Mouse (Mus musculus) bone marrow, adult 2 months (tissue): ENCODE results near the gene Mipep. TPM values are rescaled to one million over a fixed set of nuclear protein-coding genes. Genes with fewer than 3 reads are reported as not detected.

ENCODE experiments used
- H3K27ac ChIP-seq: fragments of 200-500 bp; 2 replicates; pipeline ENCODE4 v1.5.1; 2012; ENCODE audit warnings: low read depth, mild to moderate bottlenecking, control low read depth, inconsistent platforms, low read length; ENCODE audit not compliant: control insufficient read depth, poor library complexity, insufficient read depth
- H3K4me1 ChIP-seq: fragments of 200-500 bp; 2 replicates; pipeline ENCODE4 v1.6.1; 2011; ENCODE audit warnings: low read length; ENCODE audit not compliant: control insufficient read depth, insufficient read depth
- H3K4me3 ChIP-seq: fragments of 200-500 bp; replicated peaks from 2 replicates; pipeline ENCODE3; 2011; ENCODE audit warnings: mild to moderate bottlenecking, low read depth, low read length, control low read depth; ENCODE audit not compliant: control insufficient read depth
- CTCF ChIP-seq: fragments of 200-500 bp; IDR thresholded peaks from 2 replicates; pipeline ENCODE4 v1.5.1; 2011; ENCODE audit warnings: low read length, control low read depth; ENCODE audit not compliant: control insufficient read depth, insufficient read depth
- POLR2A ChIP-seq: fragments of 200-500 bp; IDR thresholded peaks from 2 replicates; pipeline ENCODE4 v1.6.1; 2011; ENCODE audit warnings: low read depth, mild to moderate bottlenecking, control low read depth, low read length, borderline replicate concordance; ENCODE audit not compliant: control insufficient read depth
- WGBS: fragments of 180-500 bp; shearing (Covaris S2); methylation state at CpG from one replicate; pipeline ENCODE4 v1.1.7; 2018; 5-methylcytosine and 5-hydroxymethylcytosine counted together
- polyA plus RNA-seq: library from polyadenylated mRNA; stranded (reverse); fragments of >200 nt; gene quantifications from 2 replicates; pipeline ENCODE4 v1.2.4, GENCODE M21; 2011; ENCODE audit warnings: low replicate concordance; ENCODE audit not compliant: missing spikeins, insufficient read depth, insufficient read length

Mipep gene
- polyA plus RNA-seq, 1 experiment: 3.4 TPM

DNA sequence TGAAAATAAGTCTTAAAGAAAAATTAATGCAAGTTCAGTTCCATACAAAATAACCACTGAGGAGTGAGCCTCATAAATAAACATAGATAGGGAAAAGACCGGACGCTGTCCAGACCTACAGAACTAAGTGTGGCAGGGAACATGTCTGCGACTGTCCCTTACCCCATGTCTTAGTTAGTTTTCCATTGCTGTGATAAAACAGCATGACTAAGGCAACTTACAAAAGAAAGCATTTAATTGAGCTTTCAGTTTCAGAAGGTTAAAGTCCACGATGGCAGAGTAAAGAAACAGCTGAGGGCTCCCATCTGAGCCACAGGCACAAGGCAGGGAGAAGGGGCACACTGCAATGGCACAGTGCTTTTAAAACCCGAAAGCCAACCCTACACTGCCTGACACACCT, 63.8 kb downstream of the Mipep start:
- Histone ChIP-seq H3K27ac (no peak overlapping the region), H3K4me3 (no peak overlapping the region), H3K4me1 (no peaks in the 10 kb centered on the region)
- WGBS: 84% methylated on average over 5 of the region's 5 CpGs
- no peak for TF ChIP-seq POLR2A
- TF ChIP-seq CTCF: no peak

DNA sequence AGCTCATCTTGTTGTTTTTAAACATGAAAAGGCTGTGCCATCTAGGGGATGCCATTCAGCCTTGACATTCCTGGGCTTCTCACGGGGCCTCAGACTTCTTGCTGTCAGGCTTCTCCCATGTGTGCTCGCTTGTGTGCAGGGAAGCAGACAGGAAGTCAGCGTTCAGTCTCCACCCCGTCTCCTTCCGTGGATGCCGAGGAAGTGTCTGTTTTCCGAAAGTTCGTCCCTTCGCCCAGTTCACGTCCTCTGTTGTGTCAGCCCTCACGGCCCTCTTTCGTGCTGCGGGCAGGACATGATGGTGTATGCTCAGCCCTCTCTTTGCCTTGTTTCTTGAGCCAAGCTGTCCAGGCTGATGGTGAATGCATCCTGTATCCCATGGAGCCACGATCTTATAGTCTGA, 65.7 kb downstream of the Mipep start:
- no peak overlapping the region for H3K4me3 ChIP-seq
- WGBS: 90% methylated on average over 14 of the region's 14 CpGs
- no peaks in the 10 kb centered on the region for H3K4me1 ChIP-seq
- no peak for TF ChIP-seq POLR2A
- no peak for TF ChIP-seq CTCF
- no peak overlapping the region for H3K27ac ChIP-seq

DNA sequence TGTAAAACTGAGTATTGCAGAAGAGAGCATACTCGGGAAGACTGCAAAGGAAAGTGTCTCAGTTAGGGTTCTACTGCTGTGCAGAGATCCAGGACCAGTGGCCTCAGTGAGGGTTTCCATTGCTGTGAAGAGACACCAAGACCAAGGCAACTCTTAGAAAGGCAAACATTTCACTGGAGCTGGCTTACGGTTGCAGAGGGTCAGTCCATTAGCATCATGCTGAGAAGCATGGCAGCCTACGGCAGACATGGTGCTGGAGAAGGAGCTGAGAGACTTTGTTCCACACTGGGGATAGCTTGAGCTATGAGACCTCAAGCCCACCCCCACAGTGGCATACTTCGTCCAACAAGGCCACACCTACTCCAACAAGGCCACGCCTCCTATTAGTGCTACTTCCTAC, 67.3 kb downstream of the Mipep start:
- Histone ChIP-seq H3K27ac (no peak overlapping the region), H3K4me3 (no peak overlapping the region), H3K4me1 (no peaks in the 10 kb centered on the region)
- no peak for TF ChIP-seq CTCF
- TF ChIP-seq POLR2A: no peak
- WGBS: 88% methylated on average over 5 of the region's 5 CpGs

DNA sequence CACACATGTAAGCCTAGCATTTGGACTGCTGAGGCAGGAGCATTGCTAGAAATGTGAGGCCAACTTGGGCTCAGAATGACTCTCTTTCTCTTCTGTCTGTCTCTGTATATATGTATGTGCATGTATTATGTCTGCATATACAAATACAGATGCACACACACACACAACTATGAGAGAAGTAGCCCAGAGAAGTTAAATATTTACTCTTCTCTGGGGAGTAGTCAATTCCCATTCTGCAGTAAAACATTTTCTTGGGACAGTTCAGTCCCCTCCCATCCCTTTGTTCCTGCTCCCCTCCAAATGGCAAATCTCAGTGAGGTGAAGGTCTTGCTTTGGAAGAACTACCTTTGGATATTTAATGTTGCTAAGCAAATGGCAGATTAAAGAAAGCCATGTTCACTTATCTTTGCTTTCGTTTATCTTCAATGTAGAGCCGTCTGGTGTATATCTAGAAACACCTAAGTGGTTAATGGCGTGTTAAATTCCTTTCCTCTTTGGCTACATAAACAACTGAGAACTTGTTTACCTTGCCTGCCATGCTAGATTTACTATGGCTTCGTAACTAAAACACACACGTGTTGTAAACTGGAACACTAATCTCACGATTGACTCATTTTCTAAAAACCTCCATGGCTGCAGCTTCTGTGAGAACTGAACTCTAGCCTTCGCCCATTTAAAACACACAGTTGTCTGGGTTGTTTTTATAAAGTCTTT, 72.0 kb downstream of the Mipep start:
- Histone ChIP-seq H3K4me1 (no peaks in the 10 kb centered on the region), H3K4me3 (no peak overlapping the region), H3K27ac (no peak overlapping the region)
- no peak for TF ChIP-seq CTCF
- no peak for TF ChIP-seq POLR2A
- 75% methylated on average over 7 of the region's 7 CpGs for WGBS

DNA sequence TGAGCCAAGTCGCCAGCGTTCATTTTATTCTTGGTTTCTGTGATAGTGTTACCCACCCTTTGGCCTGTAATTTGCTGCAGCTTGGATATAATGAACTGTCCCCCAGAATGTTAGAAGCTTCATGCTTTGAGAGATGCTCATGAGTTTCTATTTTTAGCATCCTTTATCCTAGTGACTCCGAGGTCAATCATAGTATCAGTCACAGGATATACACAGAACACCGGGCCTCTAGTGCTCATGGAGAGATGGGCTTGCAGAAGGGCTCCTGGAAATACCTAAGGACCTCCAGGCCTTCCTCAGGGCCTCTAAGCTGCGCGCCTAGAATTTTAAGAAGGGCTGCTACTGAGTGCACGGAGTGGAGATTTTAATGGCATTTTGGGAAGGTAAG, 72.5 kb downstream of the Mipep start:
- WGBS: 83% methylated on average over 7 of the region's 7 CpGs
- no peak overlapping the region for H3K4me3 ChIP-seq
- TF ChIP-seq CTCF (no peak), POLR2A (no peak)
- H3K27ac ChIP-seq: no peak overlapping the region
- H3K4me1 ChIP-seq: no peaks in the 10 kb centered on the region

DNA sequence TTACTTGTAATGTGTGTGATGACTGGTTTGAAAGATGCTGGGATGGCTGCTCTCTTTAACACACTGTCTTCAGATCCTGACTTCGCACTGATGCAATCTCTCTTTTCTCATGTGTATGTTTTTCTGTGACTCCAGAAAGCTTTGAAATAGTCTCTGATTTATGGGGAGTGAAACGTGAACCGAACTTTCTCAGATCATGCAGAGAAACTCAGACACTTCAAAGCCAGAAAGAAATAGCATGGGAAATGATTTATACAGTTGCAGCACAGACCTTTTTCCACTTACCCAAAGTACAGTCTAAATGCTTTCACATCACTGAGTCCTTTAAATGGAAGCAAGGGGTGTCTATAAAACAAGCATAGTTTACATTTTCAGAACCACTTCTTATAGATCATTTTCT, 79.0 kb downstream of the Mipep start:
- Histone ChIP-seq H3K27ac (no peak overlapping the region), H3K4me1 (no peaks in the 10 kb centered on the region), H3K4me3 (no peak overlapping the region)
- no peak for TF ChIP-seq POLR2A
- TF ChIP-seq CTCF: no peak
- WGBS: 78% methylated on average over 3 of the region's 3 CpGs

DNA sequence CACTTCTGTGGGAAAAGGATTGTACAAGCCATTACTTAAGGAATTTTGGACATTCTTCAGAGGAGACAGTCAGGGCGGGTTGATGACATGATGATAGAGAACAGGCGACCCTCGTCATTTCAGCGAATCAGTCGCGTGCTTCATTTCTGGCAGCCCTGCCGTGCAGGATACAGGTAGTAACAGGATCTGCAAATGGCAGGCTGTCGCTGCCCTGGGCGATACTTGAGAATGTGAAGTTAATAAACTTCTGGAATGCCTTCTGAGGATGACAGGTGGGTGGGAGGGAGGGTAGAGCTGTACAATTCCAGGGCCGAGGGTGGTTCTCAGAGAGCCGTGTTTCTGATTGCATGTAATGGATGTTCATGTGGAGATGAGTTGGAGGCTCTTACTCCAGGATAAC, 82.0 kb downstream of the Mipep start:
- Histone ChIP-seq H3K27ac (no peak overlapping the region), H3K4me1 (no peaks in the 10 kb centered on the region), H3K4me3 (no peak overlapping the region)
- 88% methylated on average over 11 of the region's 11 CpGs for WGBS
- TF ChIP-seq POLR2A: no peak
- no peak for TF ChIP-seq CTCF

DNA sequence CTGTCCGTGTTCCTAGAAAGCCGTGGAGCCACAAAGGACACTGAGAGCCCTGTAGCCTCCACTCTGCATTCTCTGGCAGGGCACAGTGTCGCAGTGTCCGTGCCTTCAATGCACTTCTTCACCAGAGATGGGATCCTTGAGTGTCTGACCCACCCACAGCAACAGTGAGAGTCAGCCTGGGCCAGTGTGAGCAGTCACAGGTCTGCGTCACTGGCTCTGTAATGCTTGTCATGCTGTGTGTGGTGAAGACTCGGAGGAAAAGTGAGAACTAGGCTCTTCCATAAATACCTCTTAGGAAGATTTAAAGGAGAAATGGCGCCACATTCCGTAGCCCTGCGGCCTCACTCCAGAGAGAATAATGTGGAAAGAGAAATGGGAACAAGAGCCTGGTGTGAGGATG, 84.0 kb downstream of the Mipep start:
- 91% methylated on average over 9 of the region's 9 CpGs for WGBS
- Histone ChIP-seq H3K4me1 (no peaks in the 10 kb centered on the region), H3K4me3 (no peak overlapping the region), H3K27ac (no peak overlapping the region)
- no peak for TF ChIP-seq POLR2A
- no peak for TF ChIP-seq CTCF

DNA sequence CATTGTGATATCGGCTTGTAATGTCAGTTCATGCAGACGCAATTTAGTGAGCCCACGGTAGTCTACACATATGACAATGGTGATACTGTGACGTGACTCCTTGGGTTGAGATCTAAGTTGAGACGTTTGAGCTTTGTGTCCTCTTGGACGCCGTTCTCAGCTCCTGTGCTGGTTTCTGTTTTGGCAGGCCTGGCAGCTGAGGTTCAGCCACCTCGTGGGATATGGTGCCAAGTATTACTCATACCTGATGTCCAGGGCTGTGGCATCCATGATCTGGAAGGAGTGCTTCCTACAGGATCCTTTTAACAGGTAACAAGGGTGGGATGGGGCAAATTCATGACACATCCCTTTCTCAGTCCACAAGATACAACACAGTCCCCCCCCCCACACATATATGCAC, 87.5 kb downstream of the Mipep start:
- Histone ChIP-seq H3K4me1 (no peaks in the 10 kb centered on the region), H3K4me3 (no peak overlapping the region), H3K27ac (no peak overlapping the region)
- no peak for TF ChIP-seq POLR2A
- TF ChIP-seq CTCF: no peak
- 91% methylated on average over 8 of the region's 8 CpGs for WGBS
